Mouse (Mus musculus) urinary bladder, postnatal 36 days (tissue): ENCODE measurements around the gene Slc9a4.
A peak's percentile ranks its signal among the peaks of the same experiment; 100 is the strongest.
"Not testable (repeated sequence)": the region's sequence is repeated elsewhere in the genome, so short reads cannot be mapped to it uniquely, and the experiment has no call there.

ENCODE experiments used
- DNase-seq, 2 experiments: peaks; one replicate each; pipeline ENCODE4 v3.0.0; 2022; ENCODE audit warnings: low spot score in 2 of 2, mixed read lengths in 1 of 2

Gene Slc9a4

DNA sequence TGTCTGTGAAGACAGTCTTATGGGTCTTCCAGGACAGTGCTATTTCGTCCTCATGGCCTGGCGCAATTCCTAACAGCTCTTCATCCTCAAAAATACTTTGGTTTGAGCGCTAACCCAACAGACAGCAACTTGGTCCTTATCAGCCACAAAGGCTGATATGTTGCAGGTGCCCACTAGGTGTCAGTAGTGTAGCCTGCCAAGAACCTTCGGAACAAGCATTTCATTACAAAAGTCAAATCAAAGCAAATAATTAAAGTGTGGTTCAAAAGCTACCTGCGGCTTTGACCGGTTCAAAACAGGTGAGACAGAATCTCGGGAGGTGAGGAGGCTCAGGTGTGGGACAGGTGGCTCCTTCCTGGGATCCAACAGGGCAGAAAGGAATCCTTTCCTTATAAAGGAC is at the start of gene Slc9a4:
Gene Slc9a4, plus strand, starts transcription at position 298 of the 400 bp plus-strand sequence.
- DNase-seq = peak; percentile 47 to 48

GRCm38 (mm10) chr1:40537577-40537976 is 42.3 kb upstream of the Slc9a4 start:
- no peak for DNase-seq

DNA sequence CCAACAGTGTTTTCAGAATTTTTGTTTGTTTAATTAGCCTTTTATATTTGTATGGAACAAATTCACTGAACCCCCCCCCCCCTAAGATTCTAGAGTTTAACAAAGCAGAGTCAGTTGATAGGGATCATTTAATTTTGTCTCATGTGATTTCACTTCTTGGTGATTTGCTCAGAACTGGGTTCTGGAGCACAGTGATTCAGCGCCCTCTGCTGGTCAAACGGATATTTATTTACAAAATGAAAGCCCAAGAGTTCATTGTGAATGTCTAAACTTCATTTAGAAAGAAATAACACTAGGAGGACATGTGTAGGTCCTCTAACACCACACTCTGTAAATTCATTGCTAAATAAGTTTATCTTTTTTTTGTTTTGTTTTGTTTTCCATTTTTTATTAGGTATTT is 35.2 kb upstream of the Slc9a4 start:
- peak; percentile 23 to 33 for DNase-seq

GRCm38 (mm10) chr1:40546645-40547044 is 33.2 kb upstream of the Slc9a4 start:
- DNase-seq = no peak

DNA sequence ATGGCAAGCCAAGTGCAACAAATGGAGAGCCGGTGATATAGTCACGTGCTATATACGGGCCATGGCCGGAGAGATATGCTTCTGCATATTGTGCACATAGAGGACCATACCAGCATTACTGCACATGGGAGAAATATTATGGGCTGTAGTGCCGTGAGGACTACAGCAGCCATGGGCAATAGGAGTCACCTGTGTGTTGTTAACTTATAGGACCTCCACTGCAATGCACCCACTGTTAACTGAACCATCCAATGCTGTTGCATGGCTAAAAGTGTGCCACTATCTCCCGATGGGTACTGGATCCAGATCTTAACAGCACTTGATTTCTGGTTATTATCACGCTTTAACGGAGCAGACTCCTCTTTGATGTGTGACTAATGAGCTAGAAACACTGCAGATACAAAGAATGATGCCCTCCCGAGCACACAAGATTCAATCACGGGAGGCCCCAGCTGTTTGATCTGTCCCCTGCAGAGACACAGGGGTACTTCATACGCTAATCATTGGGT is 32.8 kb upstream of the Slc9a4 start:
- DNase-seq = no peak

- DNase-seq = no peak
These were observed 32.1 kb upstream of the Slc9a4 start for GRCm38 (mm10) chr1:40547762-40548161.

GRCm38 (mm10) chr1:40569374-40569773 is 10.5 kb upstream of the Slc9a4 start:
- no peak for DNase-seq

GRCm38 (mm10) chr1:40580269-40580668 is 388 bp downstream of the Slc9a4 start:
- DNase-seq = no peak

DNA sequence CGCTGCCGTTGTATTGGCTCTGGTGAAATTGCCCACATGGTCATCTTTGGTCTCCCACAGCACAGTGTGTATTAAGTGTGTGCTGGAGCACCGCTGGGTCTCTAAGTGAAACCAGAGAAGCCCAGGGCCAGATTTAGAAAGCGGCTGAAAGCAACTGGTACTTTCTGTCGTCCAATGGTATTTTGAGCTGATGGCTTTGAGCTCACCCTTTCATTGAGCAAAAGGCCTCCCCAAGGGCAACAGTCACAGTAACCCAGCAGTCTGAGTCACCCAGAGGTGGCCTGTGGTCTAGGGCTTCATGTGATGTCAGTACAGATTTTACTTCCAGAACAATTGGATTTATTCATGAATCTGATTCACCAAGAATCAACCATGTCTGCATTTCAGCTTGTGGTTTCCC is 6.9 kb downstream of the Slc9a4 start:
- no peak for DNase-seq

DNA sequence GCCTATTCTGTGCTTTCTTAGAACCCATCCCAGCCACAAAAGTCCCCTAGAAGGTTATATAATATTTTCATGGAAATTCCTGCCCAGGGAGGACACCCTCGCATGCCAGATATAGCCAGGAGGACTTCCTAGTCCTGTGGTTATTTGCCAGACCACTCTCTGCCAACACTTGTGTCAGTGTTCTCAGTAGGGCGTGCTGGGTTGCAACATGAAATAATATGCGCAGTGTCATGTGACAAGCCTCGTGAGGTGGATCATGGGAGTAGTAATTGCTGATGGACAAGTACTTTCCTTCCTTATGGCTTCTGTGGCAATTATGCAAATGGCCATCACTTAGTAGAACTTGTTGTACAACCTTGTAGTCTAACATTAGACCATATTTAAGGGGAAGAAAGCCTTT is 11.1 kb downstream of the Slc9a4 start:
- no peak for DNase-seq

GRCm38 (mm10) chr1:40597822-40598221 is 17.9 kb downstream of the Slc9a4 start:
- DNase-seq = no peak

DNA sequence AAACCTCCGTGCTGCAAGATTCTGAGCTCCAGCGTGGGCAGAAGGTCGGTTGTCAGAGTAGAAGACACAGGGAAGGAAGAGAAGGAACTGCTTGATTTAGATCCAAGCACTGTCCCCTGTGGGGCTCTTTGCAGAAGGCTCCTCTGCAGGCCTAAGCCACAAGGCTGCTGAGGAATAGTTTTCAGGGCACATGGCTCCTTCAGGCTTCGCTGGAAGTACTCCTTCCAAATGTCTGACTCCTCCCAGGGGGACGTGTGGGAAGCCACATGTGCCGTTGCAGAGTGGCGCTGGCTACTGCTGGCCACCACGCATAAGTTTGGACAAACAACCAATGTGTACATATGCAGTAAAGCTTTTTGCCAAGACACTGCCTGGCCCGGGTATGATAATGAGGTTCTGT is 19.8 kb downstream of the Slc9a4 start:
- not testable (repeated sequence) for DNase-seq

DNA sequence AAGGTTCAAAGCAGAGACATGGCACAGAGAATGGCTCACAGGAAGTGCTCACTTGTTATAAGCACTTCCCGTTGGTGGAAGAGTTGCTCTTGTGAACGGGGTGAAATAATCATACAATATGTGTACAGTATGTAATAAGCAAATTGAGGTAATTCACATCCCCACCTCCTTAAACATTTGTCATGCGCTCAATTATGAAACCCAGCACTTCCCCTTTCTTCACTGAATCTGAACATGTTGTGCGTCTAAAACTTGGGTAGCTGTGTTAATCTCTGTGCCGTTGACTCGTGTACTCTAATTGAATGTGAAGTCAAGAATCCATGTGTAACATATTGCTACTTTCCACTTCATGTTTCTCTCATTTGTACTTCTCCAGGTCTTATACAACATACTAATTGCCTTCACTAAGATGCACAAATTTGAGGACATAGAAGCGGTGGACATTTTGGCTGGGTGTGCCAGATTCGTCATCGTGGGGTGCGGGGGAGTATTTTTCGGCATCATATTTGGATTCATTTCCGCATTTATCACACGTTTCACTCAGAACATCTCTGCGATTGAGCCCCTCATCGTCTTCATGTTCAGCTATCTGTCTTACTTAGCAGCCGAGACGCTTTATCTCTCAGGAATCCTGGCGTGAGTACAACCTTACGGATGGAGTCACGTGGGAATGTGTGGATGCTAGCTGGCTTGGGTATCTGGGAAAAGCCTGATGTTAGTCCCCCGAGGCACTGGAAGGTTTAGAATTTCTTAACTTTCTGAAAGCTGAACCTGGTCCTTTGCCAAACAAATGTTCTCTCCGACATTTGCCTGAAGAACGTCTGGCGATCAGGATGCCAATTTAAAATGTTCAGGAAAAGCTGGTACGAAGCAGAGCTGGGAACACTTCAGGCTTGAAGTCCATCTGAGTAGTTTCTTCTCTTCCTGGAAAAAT is 20.8 kb downstream of the Slc9a4 start:
- DNase-seq = no peak

GRCm38 (mm10) chr1:40601461-40601860 is 21.6 kb downstream of the Slc9a4 start:
- DNase-seq = no peak

DNA sequence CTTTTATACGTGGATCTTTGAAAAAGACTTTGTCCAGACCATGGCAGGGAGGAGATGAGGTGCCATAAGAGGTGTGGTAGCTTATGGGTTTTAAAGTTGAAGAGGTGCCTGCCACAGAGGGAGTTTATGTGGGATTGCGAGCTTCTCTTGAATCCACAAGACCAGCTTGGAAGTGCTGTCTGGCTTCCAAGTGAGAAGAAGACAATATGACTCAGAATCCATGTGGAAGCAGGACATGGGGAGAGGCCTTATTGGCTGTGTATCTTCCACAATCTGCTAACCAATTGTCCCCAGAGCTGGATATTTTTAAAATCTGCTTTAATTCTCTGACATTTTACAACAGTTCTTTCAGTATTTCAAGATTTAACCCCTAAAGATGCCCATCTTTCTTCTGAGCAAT is 33.3 kb downstream of the Slc9a4 start:
- DNase-seq = no peak

GRCm38 (mm10) chr1:40619093-40619492 is 39.2 kb downstream of the Slc9a4 start:
- DNase-seq = no peak

GRCm38 (mm10) chr1:40619871-40620270 is 40.0 kb downstream of the Slc9a4 start:
- DNase-seq = no peak

DNA sequence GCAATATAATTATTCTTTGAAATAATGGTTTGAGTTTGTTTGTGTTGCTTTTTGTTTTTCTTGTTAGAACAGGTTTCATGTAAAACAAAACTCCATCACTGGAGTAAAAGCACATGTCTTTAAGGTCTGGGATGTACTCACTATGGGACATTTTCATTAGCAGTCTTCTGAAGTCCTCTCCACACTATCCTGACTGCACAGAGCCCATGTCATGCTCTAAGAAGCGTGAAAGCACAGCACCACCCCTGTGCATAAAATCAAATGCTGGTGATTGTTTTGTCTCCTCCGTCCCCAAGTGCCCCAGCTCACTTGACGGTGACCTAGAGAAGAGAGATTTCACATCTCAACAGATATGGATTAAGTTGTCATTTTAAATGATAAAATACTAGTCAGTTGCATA is 45.1 kb downstream of the Slc9a4 start:
- DNase-seq = no peak

DNA sequence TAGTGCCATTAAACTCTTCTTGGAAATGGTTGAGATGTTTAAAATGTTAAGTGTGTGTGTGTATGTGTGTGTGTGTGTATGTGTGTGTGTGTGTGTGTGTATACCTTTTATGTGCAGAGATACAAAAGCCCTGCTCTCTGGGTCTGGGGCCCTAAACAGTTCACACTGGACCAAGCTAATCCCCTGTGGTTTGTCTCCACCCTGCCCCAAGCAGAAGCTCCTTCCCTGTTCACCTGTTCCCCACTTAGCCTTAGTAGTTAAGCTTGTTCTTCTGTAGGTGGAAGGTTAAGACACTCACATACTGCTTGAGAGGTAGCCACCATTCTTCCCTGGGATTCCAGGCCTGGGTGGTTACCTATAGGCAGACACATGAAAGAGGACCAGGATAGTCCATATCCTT is 47.1 kb downstream of the Slc9a4 start:
- DNase-seq = no peak

DNA sequence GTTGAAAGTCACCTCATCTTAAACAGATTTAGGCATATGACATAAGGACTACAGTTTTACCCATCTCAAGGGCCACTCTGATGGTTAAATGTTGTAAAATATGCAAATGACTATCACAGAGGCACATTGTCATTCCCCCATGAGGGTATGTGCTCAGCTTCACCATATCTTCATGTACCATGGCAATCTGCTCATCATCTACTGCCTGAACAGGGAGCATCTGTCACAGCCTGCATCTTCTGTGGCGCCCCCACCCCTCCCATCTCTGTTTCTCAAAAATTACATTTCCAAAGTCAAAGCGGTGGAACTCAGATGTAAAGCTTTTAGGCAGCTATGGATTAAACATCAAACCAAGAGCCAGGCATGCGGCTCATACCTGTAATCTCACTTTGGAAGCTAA is 48.6 kb downstream of the Slc9a4 start:
- no peak for DNase-seq

DNA sequence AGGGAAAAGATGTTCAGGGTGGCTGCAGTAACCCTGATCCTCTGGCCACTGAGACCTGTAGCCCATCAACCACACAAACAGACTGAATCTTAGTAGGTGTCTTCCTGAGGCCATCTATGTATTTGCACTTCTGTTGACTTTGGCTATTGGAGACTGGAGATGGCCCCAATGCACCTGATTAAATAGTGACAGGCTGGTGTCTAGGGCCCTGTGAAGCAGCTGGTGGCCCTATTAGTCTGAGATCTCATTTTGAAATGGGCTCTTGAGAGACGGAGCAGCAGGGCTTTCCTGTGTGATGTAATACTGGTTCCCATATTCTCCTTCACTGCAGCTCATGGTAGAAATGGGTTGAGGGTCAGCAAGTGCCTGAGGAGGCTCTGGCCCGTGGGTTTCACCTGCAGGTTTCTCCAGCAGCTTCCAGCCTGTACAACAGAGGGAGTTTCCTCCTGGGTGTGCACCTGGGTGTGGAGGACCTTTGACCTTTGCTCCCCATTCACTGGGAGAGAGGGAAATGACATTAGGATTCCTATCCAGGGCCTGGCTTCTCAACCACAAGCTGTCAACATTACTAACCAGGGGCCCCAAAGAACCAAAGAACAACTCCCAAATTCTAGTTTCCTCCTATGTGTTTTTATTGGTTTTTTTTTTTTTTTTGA is 52.7 kb downstream of the Slc9a4 start:
- no peak for DNase-seq

- no peak for DNase-seq
These were observed 54.7 kb downstream of the Slc9a4 start for GRCm38 (mm10) chr1:40634608-40635007.

- no peak for DNase-seq
These were observed 68.4 kb downstream of the Slc9a4 start for GRCm38 (mm10) chr1:40648234-40648633.
